In the genomic region with DNA sequence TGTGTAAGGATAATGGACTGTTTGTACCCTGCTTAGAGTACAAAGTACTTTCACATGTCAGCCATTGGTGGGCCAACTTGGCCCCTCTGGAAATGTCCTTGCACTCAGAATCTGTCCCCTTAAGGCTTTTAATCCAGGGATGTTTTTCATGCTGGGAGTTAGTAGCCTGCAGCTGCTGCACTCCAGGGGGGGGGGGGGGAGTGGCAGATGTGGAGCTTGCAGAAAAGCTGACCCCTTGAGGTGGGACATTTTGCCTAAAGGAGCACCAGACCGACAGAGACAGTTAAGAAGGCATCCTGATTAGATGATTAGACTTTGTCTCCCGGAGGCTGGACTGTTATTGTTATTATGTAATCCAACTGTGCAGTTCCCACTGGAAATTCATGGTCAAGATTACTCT, we compare ENCODE assay signal across 9 mouse cellular contexts. TPM values are rescaled to one million over a fixed set of nuclear protein-coding genes. Genes with fewer than 3 reads are reported as not detected.
DNase-seq lines count a peak whose midpoint lies in the region; ATAC-seq and TF ChIP-seq lines count a peak whose summit lies in the region.
"Had no signal": no experiment of that assay in that cellular context is flagged by ENCODE, and none has a peak within 500 bp of the region (broad histone marks: within the 10 kb centered on the region; RNA-seq: fewer than 3 reads in every experiment).

No protein-coding gene starts in this region.

- TF ChIP-seq EP300 in lung, postnatal 0 days (IDR thresholded peaks at IDR 0.05): no peak

- WGBS in lung, postnatal 0 days: 30% methylated on average over 2 of the region's 2 CpGs
- 11% methylated on average over 2 of the region's 2 CpGs for WGBS in heart, embryonic 15.5 days
- WGBS in limb, embryonic 11.5 days: 26% methylated on average over 2 of the region's 2 CpGs
- 15% methylated on average over 2 of the region's 2 CpGs for WGBS in stomach, embryonic 14.5 days
- WGBS in thymus, adult 2 months: 71% methylated on average over 2 of the region's 2 CpGs

- peak overlapping the region; percentile 50 for H3K4me2 ChIP-seq in lung, postnatal 0 days (replicated peaks; ENCODE audit: low read depth, low read length)
- H3K4me2 ChIP-seq in heart, embryonic 15.5 days: peak overlapping the region; percentile 86
- peak overlapping the region; percentile 11 for H3K4me2 ChIP-seq in limb, embryonic 11.5 days (ENCODE audit: low read depth, severe bottlenecking)
- H3K4me2 ChIP-seq in stomach, embryonic 14.5 days (replicated peaks; ENCODE audit: low read depth, low read length): peak overlapping the region; percentile 94

- no peaks in the 10 kb centered on the region for H3K9me3 ChIP-seq in lung, postnatal 0 days (ENCODE audit: low read length)
- no peaks in the 10 kb centered on the region for H3K9me3 ChIP-seq in heart, embryonic 15.5 days (replicated peaks)
- no peaks in the 10 kb centered on the region for H3K9me3 ChIP-seq in limb, embryonic 11.5 days (ENCODE audit: control insufficient read depth, low read length)
- H3K9me3 ChIP-seq in stomach, embryonic 14.5 days (ENCODE audit: control insufficient read depth, low read depth, low read length): no peaks in the 10 kb centered on the region

- no peak for TF ChIP-seq POLR2A in thymus, adult 2 months (IDR thresholded peaks at IDR 0.05; ENCODE audit: control insufficient read depth, extremely low read depth, insufficient read depth, low read length, poor library complexity)

- H3K4me1 ChIP-seq in lung, postnatal 0 days (ENCODE audit: insufficient read depth, low read depth, low read length): 0 out of 2 replicates have a peak, but pooled peaks cover 2% of the 10 kb centered on the region
- H3K4me1 ChIP-seq in heart, embryonic 15.5 days (replicated peaks): peaks cover 36% of the 10 kb centered on the region
- H3K4me1 ChIP-seq in limb, embryonic 11.5 days (ENCODE audit: control insufficient read depth, insufficient read depth, low read length): peaks cover 10% of the 10 kb centered on the region; the same call in 1 of the 2 replicates
- peaks cover 15% of the 10 kb centered on the region; the same call in 1 of the 2 replicates for H3K4me1 ChIP-seq in stomach, embryonic 14.5 days (ENCODE audit: control insufficient read depth, insufficient read depth, low read length)
- H3K4me1 ChIP-seq in thymus, adult 2 months (replicated peaks; ENCODE audit: control insufficient read depth, insufficient read depth, low read length): peaks cover 52% of the 10 kb centered on the region

- H3K4me3 ChIP-seq in lung, postnatal 0 days (ENCODE audit: low read depth, low read length): peak overlapping the region; percentile 31
- H3K4me3 ChIP-seq in heart, embryonic 15.5 days: peak overlapping the region; percentile 88
- no peak overlapping the region for H3K4me3 ChIP-seq in limb, embryonic 11.5 days (ENCODE audit: low read depth, low read length)
- H3K4me3 ChIP-seq in stomach, embryonic 14.5 days (ENCODE audit: low read depth, low read length): peak overlapping the region; percentile 22
- H3K4me3 ChIP-seq in thymus, adult 2 months (ENCODE audit: control insufficient read depth, insufficient read depth, low read length): no peak overlapping the region

- no peaks in the 10 kb centered on the region for H3K27me3 ChIP-seq in lung, postnatal 0 days (replicated peaks; ENCODE audit: insufficient read depth, low read length)
- H3K27me3 ChIP-seq in heart, embryonic 15.5 days: no peaks in the 10 kb centered on the region
- no peaks in the 10 kb centered on the region for H3K27me3 ChIP-seq in limb, embryonic 11.5 days (ENCODE audit: control insufficient read depth, insufficient read depth, low read length)
- no peaks in the 10 kb centered on the region for H3K27me3 ChIP-seq in stomach, embryonic 14.5 days (ENCODE audit: control insufficient read depth, insufficient read depth, low read length)
- no peaks in the 10 kb centered on the region for H3K27me3 ChIP-seq in thymus, adult 2 months (ENCODE audit: control insufficient read depth, insufficient read depth, low read length)

- no peak for DNase-seq in lung, postnatal 0 days (ENCODE audit: low spot score)
- DNase-seq in lung, postnatal 14 days: no peak
- DNase-seq in limb, embryonic 11.5 days (ENCODE audit: low spot score): no peak
- DNase-seq in thymus, adult 2 months: no peak
- no peak for DNase-seq in c-Kit-positive CD71-positive TER-119-positive erythroid progenitor cells, embryonic 14.5 days (ENCODE audit: low spot score)
- no peak for DNase-seq in spleen, adult 12 weeks (ENCODE audit: low spot score)
- DNase-seq: cerebellum, postnatal 25 days had no signal

- no peak for ATAC-seq in lung, postnatal 0 days
- ATAC-seq in heart, embryonic 15.5 days (replicated peaks; ENCODE audit: insufficient number of reproducible peaks, insufficient read depth, low FRiP score, low read depth): no peak
- ATAC-seq in limb, embryonic 11.5 days (ENCODE audit: insufficient number of reproducible peaks, low FRiP score, low TSS enrichment, low read depth): no peak
- no peak for ATAC-seq in stomach, embryonic 14.5 days (ENCODE audit: insufficient number of reproducible peaks, insufficient read depth, low FRiP score, low read depth)

- H3K27ac ChIP-seq in lung, postnatal 0 days (ENCODE audit: low read length): peak overlapping the region; percentile 58
- peak overlapping the region; percentile 83 for H3K27ac ChIP-seq in heart, embryonic 15.5 days
- no peak overlapping the region for H3K27ac ChIP-seq in limb, embryonic 11.5 days (replicated peaks; ENCODE audit: low read depth, low read length)
- no peak overlapping the region for H3K27ac ChIP-seq in stomach, embryonic 14.5 days (ENCODE audit: low read length)
- H3K27ac ChIP-seq in thymus, adult 2 months (ENCODE audit: control insufficient read depth, insufficient read depth, low read length): no peak overlapping the region

- H3K36me3 ChIP-seq in lung, postnatal 0 days (ENCODE audit: insufficient read depth, low read length): no peaks in the 10 kb centered on the region
- H3K36me3 ChIP-seq in heart, embryonic 15.5 days: peaks cover 30% of the 10 kb centered on the region
- H3K36me3 ChIP-seq in limb, embryonic 11.5 days (ENCODE audit: control insufficient read depth, insufficient read depth, low read length): peaks cover 2% of the 10 kb centered on the region; the same call in 1 of the 2 replicates
- peaks cover 15% of the 10 kb centered on the region; the same call in 1 of the 2 replicates for H3K36me3 ChIP-seq in stomach, embryonic 14.5 days (ENCODE audit: control insufficient read depth, insufficient read depth, low read length)
- peaks cover 44% of the 10 kb centered on the region for H3K36me3 ChIP-seq in thymus, adult 2 months (ENCODE audit: control insufficient read depth, insufficient read depth, low read length)

- TF ChIP-seq CTCF in lung, postnatal 0 days (IDR thresholded peaks at IDR 0.05): no peak
- TF ChIP-seq CTCF in thymus, adult 2 months (IDR thresholded peaks at IDR 0.05; ENCODE audit: borderline replicate concordance, control insufficient read depth, extremely low read depth, insufficient read depth, low read length, poor library complexity): no peak

- peak overlapping the region; percentile 20; the same call in 1 of the 2 replicates for H3K9ac ChIP-seq in lung, postnatal 0 days (replicated peaks; ENCODE audit: low read depth)
- peak overlapping the region; percentile 61 for H3K9ac ChIP-seq in heart, embryonic 15.5 days
- H3K9ac ChIP-seq in limb, embryonic 11.5 days (ENCODE audit: low read length): no peak overlapping the region
- no peak overlapping the region for H3K9ac ChIP-seq in stomach, embryonic 14.5 days (replicated peaks; ENCODE audit: low read depth, low read length)

RNA-seq across cellular contexts. Expression of gene Lbh, which starts 2.3 kb away (rescaled TPM):
- 16.2 and 19.2 TPM in 2 replicates for polyA plus RNA-seq in lung, postnatal 0 days (2015; fragmentation: Nextera tagmentation; extraction: Ambion mirVana)
- 23.2 and 29.0 TPM in 2 replicates for polyA plus RNA-seq in heart, embryonic 15.5 days (2015; fragmentation: Nextera tagmentation; extraction: Ambion mirVana)
- 2.6 and 3.6 TPM in 2 replicates for polyA plus RNA-seq in limb, embryonic 11.5 days (2014; fragmentation: Nextera tagmentation; extraction: Ambion mirVana)
- polyA plus RNA-seq in stomach, embryonic 14.5 days (2014; fragmentation: Nextera tagmentation; extraction: Ambion mirVana): 4.6 and 5.1 TPM in 2 replicates
- 197 and 216 TPM in 2 replicates for polyA plus RNA-seq in thymus, adult 2 months (2012; rRNA removed)

Comparison
In these comparisons a context has a peak if more than half of its experiments do, and no peak if none do; other contexts are left out.
1. H3K27ac ChIP-seq: peak in lung, postnatal 0 days (single experiment) and heart, embryonic 15.5 days (single experiment); none in limb, embryonic 11.5 days (single experiment), stomach, embryonic 14.5 days (single experiment) and thymus, adult 2 months (single experiment).
2. H3K4me2 ChIP-seq: peak in every context shown above with its lines; median percentile 94 in stomach, embryonic 14.5 days; 86 in heart, embryonic 15.5 days; 50 in lung, postnatal 0 days; 11 in limb, embryonic 11.5 days.
3. H3K4me3 ChIP-seq: peak in lung, postnatal 0 days (single experiment), heart, embryonic 15.5 days (single experiment) and stomach, embryonic 14.5 days (single experiment); none in limb, embryonic 11.5 days (single experiment) and thymus, adult 2 months (single experiment).
4. H3K9ac ChIP-seq: peak in lung, postnatal 0 days (single experiment) and heart, embryonic 15.5 days (single experiment); none in limb, embryonic 11.5 days (single experiment) and stomach, embryonic 14.5 days (single experiment).